Mouse (Mus musculus): ENCODE measurements at regions not wholly inside any gene's neighbourhood (a gene's known extent, or its start where the extent isn't known, plus 50 kb on each side); places are given as distances from the start of the nearest gene placed in this dataset.

DNA sequence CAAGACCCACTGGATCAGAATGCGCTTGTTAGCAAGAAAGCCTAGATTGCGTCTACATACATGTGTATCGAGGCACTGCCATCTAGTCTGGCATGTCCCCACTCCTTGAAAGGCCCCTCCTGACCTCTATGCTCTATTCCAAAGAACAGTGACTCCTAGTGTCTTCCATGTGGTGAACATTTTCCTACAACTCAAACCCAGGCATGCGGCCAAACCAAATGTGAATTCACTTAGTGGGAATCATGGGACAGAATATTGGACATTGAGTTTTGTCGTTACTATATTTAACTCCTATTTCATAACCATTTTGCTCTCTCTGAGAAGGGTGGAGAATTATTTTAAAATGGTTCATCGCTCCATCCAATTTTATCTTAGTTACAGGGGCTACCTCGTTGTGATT is 196.7 kb downstream of the Cd47 start:
- Histone ChIP-seq H3K9ac (replicated peaks; ENCODE audit: low read length) (no peak overlapping the region), H3K4me3 (ENCODE audit: low read depth, low read length) (no peak overlapping the region), H3K27ac (replicated peaks; ENCODE audit: low read depth, low read length) (no peak overlapping the region), H3K27me3 (ENCODE audit: control insufficient read depth, insufficient read depth, low read length) (no peaks in the 10 kb centered on the region), H3K4me1 (ENCODE audit: control insufficient read depth, insufficient read depth, low read length) (no peaks in the 10 kb centered on the region), H3K4me2 (ENCODE audit: low read depth, low read length) (no peak overlapping the region), H3K9me3 (replicated peaks; ENCODE audit: control insufficient read depth, low read length) (no peaks in the 10 kb centered on the region), H3K36me3 (replicated peaks; ENCODE audit: control insufficient read depth, insufficient read depth, low read depth, low read length) (no peaks in the 10 kb centered on the region)
- 89% methylated on average over 7 of the region's 7 CpGs for WGBS
- DNase-seq (ENCODE audit: low spot score) (no peak), ATAC-seq (replicated peaks; ENCODE audit: insufficient number of reproducible peaks, low FRiP score, low TSS enrichment, low read depth) (no peak)

DNA sequence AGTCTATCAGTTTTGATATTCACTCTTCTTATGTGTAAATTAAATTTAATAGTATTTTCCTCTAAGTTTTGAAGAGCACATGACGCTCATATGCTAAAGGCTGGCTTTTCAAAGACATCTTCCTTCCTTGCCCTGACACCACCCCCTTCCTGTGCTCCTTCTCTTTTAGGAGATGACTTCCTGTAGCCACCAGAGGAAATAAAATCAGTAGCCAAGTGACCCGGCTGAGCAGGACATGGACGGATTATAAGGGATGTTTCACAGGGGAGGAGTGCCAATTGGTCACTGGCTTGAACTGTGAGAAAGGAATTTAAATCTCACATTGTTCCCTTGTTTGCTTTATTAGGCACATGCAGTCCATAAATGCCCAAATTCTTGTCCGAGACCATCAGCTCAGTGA is 200.5 kb downstream of the Cd47 start:
- H3K36me3 ChIP-seq (replicated peaks; ENCODE audit: control insufficient read depth, insufficient read depth, low read depth, low read length) = no peaks in the 10 kb centered on the region
- H3K27ac ChIP-seq (replicated peaks; ENCODE audit: low read depth, low read length) = no peak overlapping the region
- ATAC-seq (replicated peaks; ENCODE audit: insufficient number of reproducible peaks, low FRiP score, low TSS enrichment, low read depth) = no peak
- DNase-seq (ENCODE audit: low spot score) = no peak
- 59% methylated on average over 4 of the region's 4 CpGs for WGBS
- H3K4me2 ChIP-seq (ENCODE audit: low read depth, low read length) = no peak overlapping the region
- no peaks in the 10 kb centered on the region for H3K4me1 ChIP-seq (ENCODE audit: control insufficient read depth, insufficient read depth, low read length)
- no peak overlapping the region for H3K4me3 ChIP-seq (ENCODE audit: low read depth, low read length)
- no peaks in the 10 kb centered on the region for H3K27me3 ChIP-seq (ENCODE audit: control insufficient read depth, insufficient read depth, low read length)
- H3K9me3 ChIP-seq (replicated peaks; ENCODE audit: control insufficient read depth, low read length) = no peaks in the 10 kb centered on the region
- H3K9ac ChIP-seq (replicated peaks; ENCODE audit: low read length) = no peak overlapping the region

DNA sequence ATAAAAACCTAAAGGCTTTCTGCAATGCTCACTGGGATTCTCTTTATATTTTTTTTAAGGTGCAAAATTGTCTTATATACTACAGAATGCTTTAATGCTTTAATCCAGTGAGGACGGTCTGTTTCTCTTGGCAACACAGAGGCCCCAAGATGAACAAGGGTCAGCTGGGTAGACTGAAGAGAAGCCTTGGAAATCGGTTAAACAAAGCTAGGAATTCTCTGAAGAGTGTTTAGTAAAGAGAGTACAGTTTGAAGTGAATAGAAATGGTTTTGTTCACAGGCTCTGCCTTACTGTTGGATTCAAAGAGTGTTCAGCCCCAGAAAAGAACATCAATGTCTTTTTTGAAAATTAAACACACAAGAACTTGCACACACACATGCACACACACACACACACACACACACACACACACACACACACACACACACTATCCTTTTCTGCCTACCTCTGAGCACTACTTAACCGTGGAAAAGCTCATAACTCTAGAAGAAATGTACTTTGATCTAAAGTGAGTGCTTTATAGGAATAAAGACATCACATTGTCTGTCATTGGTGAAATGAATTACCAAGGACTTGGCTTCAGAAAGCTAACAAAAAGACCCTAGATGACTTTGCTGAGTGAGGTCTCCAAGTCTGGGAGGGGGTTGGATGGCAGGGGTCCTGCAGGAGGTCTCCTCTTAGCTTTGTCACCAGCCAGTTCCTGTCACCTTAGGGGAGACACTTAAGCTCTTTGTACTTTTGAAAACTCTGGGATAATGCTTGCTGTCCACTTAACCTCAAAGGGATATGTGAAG is 201.5 kb downstream of the Cd47 start:
- 47% methylated on average over 3 of the region's 3 CpGs for WGBS
- no peak for ATAC-seq (replicated peaks; ENCODE audit: insufficient number of reproducible peaks, low FRiP score, low TSS enrichment, low read depth)
- H3K27ac ChIP-seq (replicated peaks; ENCODE audit: low read depth, low read length) = no peak overlapping the region

DNA sequence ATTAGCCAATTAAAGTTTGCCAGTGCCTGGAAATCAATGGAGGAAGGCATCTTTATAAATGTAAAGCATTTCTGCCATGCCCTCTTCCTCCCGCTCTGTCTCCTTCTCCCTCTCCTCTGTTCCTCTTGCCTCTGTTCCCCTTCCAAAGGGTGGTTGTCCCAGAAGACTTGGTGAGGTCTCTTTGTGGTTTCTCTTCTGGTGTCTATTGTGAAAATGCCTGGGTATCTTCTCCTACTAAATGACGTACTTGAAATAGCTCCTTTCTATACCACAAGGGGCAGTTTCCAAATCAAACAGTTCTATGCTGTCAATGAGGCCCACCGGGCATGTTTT is 202.1 kb downstream of the Cd47 start:
- no peak for DNase-seq (ENCODE audit: low spot score)
- no peaks in the 10 kb centered on the region for H3K27me3 ChIP-seq (ENCODE audit: control insufficient read depth, insufficient read depth, low read length)
- WGBS = 78% methylated on average over 3 of the region's 3 CpGs

More for the DNA sequence above, 201.5 kb downstream of the Cd47 start:
- Histone ChIP-seq H3K4me3 (ENCODE audit: low read depth, low read length) (no peak overlapping the region), H3K36me3 (replicated peaks; ENCODE audit: control insufficient read depth, insufficient read depth, low read depth, low read length) (no peaks in the 10 kb centered on the region), H3K4me1 (ENCODE audit: control insufficient read depth, insufficient read depth, low read length) (no peaks in the 10 kb centered on the region), H3K4me2 (ENCODE audit: low read depth, low read length) (no peak overlapping the region), H3K9me3 (replicated peaks; ENCODE audit: control insufficient read depth, low read length) (no peaks in the 10 kb centered on the region), H3K9ac (replicated peaks; ENCODE audit: low read length) (no peak overlapping the region), H3K27me3 (ENCODE audit: control insufficient read depth, insufficient read depth, low read length) (no peaks in the 10 kb centered on the region)
- no peak for DNase-seq (ENCODE audit: low spot score)

DNA sequence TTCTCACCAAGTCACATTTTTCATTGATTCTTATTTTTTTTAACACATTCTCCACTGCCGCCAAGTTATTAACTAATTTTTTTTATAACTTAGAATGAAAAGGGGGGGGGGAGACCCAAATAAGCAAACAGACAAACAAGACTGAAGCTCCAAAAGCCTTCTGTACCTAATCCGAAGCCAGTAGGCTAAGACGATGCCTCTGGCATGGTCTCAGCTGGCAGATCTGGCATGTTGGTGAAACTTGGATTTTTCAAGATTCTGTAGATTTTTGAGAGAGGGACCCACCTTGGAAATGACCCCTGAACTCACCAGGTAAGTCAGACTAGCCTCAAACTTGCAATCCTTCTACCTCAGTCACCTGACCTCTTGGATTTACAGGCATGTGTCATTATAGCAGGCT is 208.7 kb downstream of the Cd47 start:
- no peak for DNase-seq (ENCODE audit: low spot score)
- H3K9me3 ChIP-seq (replicated peaks; ENCODE audit: control insufficient read depth, low read length) = no peaks in the 10 kb centered on the region
- WGBS = 91% methylated on average over 3 of the region's 3 CpGs
- no peak overlapping the region for H3K27ac ChIP-seq (replicated peaks; ENCODE audit: low read depth, low read length)
- no peak for ATAC-seq (replicated peaks; ENCODE audit: insufficient number of reproducible peaks, low FRiP score, low TSS enrichment, low read depth)
- H3K9ac ChIP-seq (replicated peaks; ENCODE audit: low read length) = no peak overlapping the region
- no peaks in the 10 kb centered on the region for H3K27me3 ChIP-seq (ENCODE audit: control insufficient read depth, insufficient read depth, low read length)
- H3K4me3 ChIP-seq (ENCODE audit: low read depth, low read length) = no peak overlapping the region
- H3K36me3 ChIP-seq (replicated peaks; ENCODE audit: control insufficient read depth, insufficient read depth, low read depth, low read length) = no peaks in the 10 kb centered on the region
- no peaks in the 10 kb centered on the region for H3K4me1 ChIP-seq (ENCODE audit: control insufficient read depth, insufficient read depth, low read length)
- H3K4me2 ChIP-seq (ENCODE audit: low read depth, low read length) = no peak overlapping the region

More for the DNA sequence above, 202.1 kb downstream of the Cd47 start:
- H3K4me3 ChIP-seq (ENCODE audit: low read depth, low read length) = no peak overlapping the region
- H3K9ac ChIP-seq (replicated peaks; ENCODE audit: low read length) = no peak overlapping the region
- H3K36me3 ChIP-seq (replicated peaks; ENCODE audit: control insufficient read depth, insufficient read depth, low read depth, low read length) = no peaks in the 10 kb centered on the region
- no peak for ATAC-seq (replicated peaks; ENCODE audit: insufficient number of reproducible peaks, low FRiP score, low TSS enrichment, low read depth)
- H3K9me3 ChIP-seq (replicated peaks; ENCODE audit: control insufficient read depth, low read length) = no peaks in the 10 kb centered on the region
- H3K27ac ChIP-seq (replicated peaks; ENCODE audit: low read depth, low read length) = no peak overlapping the region
- H3K4me1 ChIP-seq (ENCODE audit: control insufficient read depth, insufficient read depth, low read length) = no peaks in the 10 kb centered on the region
- H3K4me2 ChIP-seq (ENCODE audit: low read depth, low read length) = no peak overlapping the region

DNA sequence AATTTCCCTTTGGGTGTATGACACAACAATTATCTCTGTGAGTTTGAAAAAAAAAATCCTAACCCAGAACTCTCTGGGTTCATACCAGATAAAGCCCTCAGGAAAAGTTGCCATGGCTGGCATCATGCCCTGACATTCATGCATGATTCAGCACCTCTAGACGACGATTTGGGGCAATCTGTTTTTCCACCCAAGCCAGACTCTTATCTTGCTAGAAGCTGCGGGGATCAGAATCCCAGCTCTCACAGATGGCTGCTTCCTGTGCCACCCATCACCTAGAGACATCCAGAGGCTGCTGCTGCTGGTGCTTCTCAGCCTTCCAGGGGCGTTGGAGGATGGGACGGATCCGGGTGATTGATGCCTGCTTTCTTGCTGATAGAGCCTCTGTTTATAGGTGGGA is 209.2 kb downstream of the Cd47 start:
- H3K4me1 ChIP-seq (ENCODE audit: control insufficient read depth, insufficient read depth, low read length) = no peaks in the 10 kb centered on the region
- ATAC-seq (replicated peaks; ENCODE audit: insufficient number of reproducible peaks, low FRiP score, low TSS enrichment, low read depth) = no peak
- H3K36me3 ChIP-seq (replicated peaks; ENCODE audit: control insufficient read depth, insufficient read depth, low read depth, low read length) = no peaks in the 10 kb centered on the region
- no peak overlapping the region for H3K4me2 ChIP-seq (ENCODE audit: low read depth, low read length)
- no peak overlapping the region for H3K27ac ChIP-seq (replicated peaks; ENCODE audit: low read depth, low read length)
- H3K4me3 ChIP-seq (ENCODE audit: low read depth, low read length) = no peak overlapping the region
- no peak overlapping the region for H3K9ac ChIP-seq (replicated peaks; ENCODE audit: low read length)
- no peak for DNase-seq (ENCODE audit: low spot score)
- no peaks in the 10 kb centered on the region for H3K27me3 ChIP-seq (ENCODE audit: control insufficient read depth, insufficient read depth, low read length)
- no peaks in the 10 kb centered on the region for H3K9me3 ChIP-seq (replicated peaks; ENCODE audit: control insufficient read depth, low read length)
- 76% methylated on average over 6 of the region's 6 CpGs for whole genome bisulfite sequencing

DNA sequence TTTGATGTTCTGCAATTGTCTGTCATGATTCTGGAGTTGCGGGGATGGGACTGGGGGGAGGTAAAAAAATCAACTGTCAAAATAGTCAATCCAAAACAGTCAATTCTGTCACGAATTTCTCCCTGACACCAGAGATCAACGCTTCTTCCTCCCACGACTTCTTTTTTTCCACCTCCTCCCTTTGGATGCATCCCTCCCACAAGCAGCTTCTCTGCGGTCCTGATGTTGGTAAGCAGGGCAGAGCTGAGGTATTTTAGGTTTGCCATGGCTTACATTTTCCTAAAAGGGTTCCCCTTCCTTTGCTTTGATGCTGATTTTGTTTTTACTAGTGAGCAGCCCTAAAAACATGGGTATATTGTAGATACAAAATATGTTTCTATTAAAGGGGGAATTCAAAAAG is 209.7 kb downstream of the Cd47 start:
- H3K36me3 ChIP-seq (replicated peaks; ENCODE audit: control insufficient read depth, insufficient read depth, low read depth, low read length) = no peaks in the 10 kb centered on the region
- no peak overlapping the region for H3K27ac ChIP-seq (replicated peaks; ENCODE audit: low read depth, low read length)
- H3K4me2 ChIP-seq (ENCODE audit: low read depth, low read length) = no peak overlapping the region
- ATAC-seq (replicated peaks; ENCODE audit: insufficient number of reproducible peaks, low FRiP score, low TSS enrichment, low read depth) (no peak), DNase-seq (ENCODE audit: low spot score) (no peak)
- no peak overlapping the region for H3K9ac ChIP-seq (replicated peaks; ENCODE audit: low read length)
- no peaks in the 10 kb centered on the region for H3K9me3 ChIP-seq (replicated peaks; ENCODE audit: control insufficient read depth, low read length)
- H3K27me3 ChIP-seq (ENCODE audit: control insufficient read depth, insufficient read depth, low read length) = no peaks in the 10 kb centered on the region
- H3K4me3 ChIP-seq (ENCODE audit: low read depth, low read length) = no peak overlapping the region
- 84% methylated on average over 5 of the region's 5 CpGs for WGBS
- no peaks in the 10 kb centered on the region for H3K4me1 ChIP-seq (ENCODE audit: control insufficient read depth, insufficient read depth, low read length)

DNA sequence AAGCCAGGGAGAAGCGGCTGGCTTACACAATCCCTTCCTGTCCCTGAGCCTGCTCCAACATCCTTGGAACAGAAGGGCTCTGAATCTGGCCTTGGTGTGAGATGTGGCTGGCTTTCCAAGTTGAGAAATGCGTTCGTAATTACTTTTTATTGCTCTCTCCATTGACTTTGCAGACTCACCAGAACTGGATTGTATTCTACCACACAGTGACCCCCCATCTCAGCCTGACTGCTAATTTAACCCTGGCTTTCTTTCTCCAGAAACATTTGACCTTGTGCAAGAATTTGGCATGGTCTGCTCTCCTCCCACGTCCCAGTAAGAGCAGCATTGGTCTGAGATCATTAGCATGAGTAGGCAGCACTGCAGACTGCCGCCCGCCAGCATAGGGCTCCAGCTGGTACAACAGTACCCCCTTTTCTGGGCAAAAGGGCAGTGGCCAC is 210.2 kb downstream of the Cd47 start:
- no peak overlapping the region for H3K27ac ChIP-seq (replicated peaks; ENCODE audit: low read depth, low read length)
- H3K27me3 ChIP-seq (ENCODE audit: control insufficient read depth, insufficient read depth, low read length) = no peaks in the 10 kb centered on the region
- no peaks in the 10 kb centered on the region for H3K36me3 ChIP-seq (replicated peaks; ENCODE audit: control insufficient read depth, insufficient read depth, low read depth, low read length)
- no peak overlapping the region for H3K4me2 ChIP-seq (ENCODE audit: low read depth, low read length)
- no peak overlapping the region for H3K4me3 ChIP-seq (ENCODE audit: low read depth, low read length)
- no peaks in the 10 kb centered on the region for H3K9me3 ChIP-seq (replicated peaks; ENCODE audit: control insufficient read depth, low read length)
- no peak for DNase-seq (ENCODE audit: low spot score)
- no peak for ATAC-seq (replicated peaks; ENCODE audit: insufficient number of reproducible peaks, low FRiP score, low TSS enrichment, low read depth)
- H3K9ac ChIP-seq (replicated peaks; ENCODE audit: low read length) = no peak overlapping the region
- WGBS = 76% methylated on average over 6 of the region's 6 CpGs
- no peaks in the 10 kb centered on the region for H3K4me1 ChIP-seq (ENCODE audit: control insufficient read depth, insufficient read depth, low read length)
